Mouse (Mus musculus) neural tube, embryonic 10.5 days (tissue): Measurements from ENCODE around the gene Popdc3.
A peak's percentile ranks its signal among the peaks of the same experiment; 100 is the strongest.
"Not testable (repeated sequence)": the region's sequence is repeated elsewhere in the genome, so short reads cannot be mapped to it uniquely, and the experiment has no call there.

ENCODE experiments used
- DNase-seq: peaks from one replicate; pipeline ENCODE4 v3.0.0-alpha.2; 2017; ENCODE audit warnings: low spot score; ENCODE audit errors: extremely low spot score

The Popdc3 gene

GRCm38 (mm10) chr10:45194531-45194930, 16.6 kb downstream of the Popdc3 start:
- no peak for DNase-seq

- DNase-seq = no peak
Observed at GRCm38 (mm10) chr10:45204582-45204981, 26.7 kb downstream of the Popdc3 start.

- DNase-seq = no peak
Observed at GRCm38 (mm10) chr10:45210201-45210600, 32.3 kb downstream of the Popdc3 start.

GRCm38 (mm10) chr10:45216676-45217075, 38.8 kb downstream of the Popdc3 start:
- no peak for DNase-seq

GRCm38 (mm10) chr10:45229954-45230353, 52.1 kb downstream of the Popdc3 start:
- DNase-seq = peak; percentile 43

- no peak for DNase-seq
Observed at GRCm38 (mm10) chr10:45233351-45233750, 55.5 kb downstream of the Popdc3 start.

GRCm38 (mm10) chr10:45236304-45236703, 58.4 kb downstream of the Popdc3 start:
- DNase-seq = no peak

GRCm38 (mm10) chr10:45237492-45237891, 59.6 kb downstream of the Popdc3 start:
- no peak for DNase-seq

GRCm38 (mm10) chr10:45260477-45260876, 82.6 kb downstream of the Popdc3 start:
- DNase-seq = no peak

- DNase-seq = no peak
Observed at GRCm38 (mm10) chr10:45262126-45262525, 84.2 kb downstream of the Popdc3 start.

GRCm38 (mm10) chr10:45276499-45276898, 98.6 kb downstream of the Popdc3 start:
- no peak for DNase-seq

- DNase-seq = no peak
Observed at GRCm38 (mm10) chr10:45276995-45277394, 99.1 kb downstream of the Popdc3 start.

- no peak for DNase-seq
Observed at GRCm38 (mm10) chr10:45285651-45286050, 107.8 kb downstream of the Popdc3 start.

GRCm38 (mm10) chr10:45288351-45288750, 110.5 kb downstream of the Popdc3 start:
- DNase-seq = no peak

- DNase-seq = peak; percentile 60
Observed at GRCm38 (mm10) chr10:45289218-45290105, 111.6 kb downstream of the Popdc3 start.

GRCm38 (mm10) chr10:45290618-45291017, 112.7 kb downstream of the Popdc3 start:
- no peak for DNase-seq

- not testable (repeated sequence) for DNase-seq
Observed at GRCm38 (mm10) chr10:45292159-45292558, 114.3 kb downstream of the Popdc3 start.

GRCm38 (mm10) chr10:45295093-45295492, 117.2 kb downstream of the Popdc3 start:
- no peak for DNase-seq

GRCm38 (mm10) chr10:45298503-45298902, 120.6 kb downstream of the Popdc3 start:
- no peak for DNase-seq

- DNase-seq = no peak
Observed at GRCm38 (mm10) chr10:45299509-45299908, 121.6 kb downstream of the Popdc3 start.

- DNase-seq = no peak
Observed at GRCm38 (mm10) chr10:45303315-45304036, 125.6 kb downstream of the Popdc3 start.

- DNase-seq = no peak
Observed at GRCm38 (mm10) chr10:45305173-45305572, 127.3 kb downstream of the Popdc3 start.
